Mouse (Mus musculus) embryonic facial prominence, embryonic 12.5 days (tissue): ENCODE results near the gene Palm2. TPM values are rescaled to one million over a fixed set of nuclear protein-coding genes. Genes with fewer than 3 reads are reported as not detected.
A peak's percentile ranks its signal among the peaks of the same experiment; 100 is the strongest.

ENCODE experiments used
- ATAC-seq: fragments of 200-750 bp; cut with Nextera tagmentation; 2 replicates; pipeline ENCODE4 v1.8.0; 2017; ENCODE audit not compliant: insufficient number of reproducible peaks, insufficient read depth, low FRiP score, low TSS enrichment
- H3K27ac ChIP-seq: fragments of 300-500 bp; sonication (generic); 2 replicates; pipeline ENCODE4 v1.5.1; 2016; ENCODE audit warnings: mild to moderate bottlenecking
- H3K27me3 ChIP-seq: fragments of 300-500 bp; sonication (generic); 2 replicates; pipeline ENCODE4 v1.6.1; 2016; ENCODE audit warnings: mild to moderate bottlenecking, moderate library complexity
- H3K36me3 ChIP-seq: fragments of 300-500 bp; sonication (generic); 2 replicates; pipeline ENCODE4 v1.6.1; 2016; ENCODE audit warnings: mild to moderate bottlenecking
- H3K4me1 ChIP-seq: fragments of 300-500 bp; sonication (generic); 2 replicates; pipeline ENCODE4 v1.6.1; 2016
- H3K4me2 ChIP-seq: fragments of 300-500 bp; sonication (generic); replicated peaks from 2 replicates; pipeline ENCODE4 v1.6.1; 2016; ENCODE audit warnings: mild to moderate bottlenecking, moderate library complexity
- H3K4me3 ChIP-seq: fragments of 300-500 bp; sonication (generic); 2 replicates; pipeline ENCODE4 v1.5.1; 2016; ENCODE audit warnings: mild to moderate bottlenecking
- H3K9ac ChIP-seq: fragments of 300-500 bp; sonication (generic); 2 replicates; pipeline ENCODE4 v1.6.1; 2016; ENCODE audit warnings: mild to moderate bottlenecking, moderate library complexity
- H3K9me3 ChIP-seq: fragments of 300-500 bp; sonication (generic); 2 replicates; pipeline ENCODE4 v1.6.1; 2016; ENCODE audit warnings: mild to moderate bottlenecking, moderate library complexity
- WGBS: fragments of 180-500 bp; shearing (Covaris S2); methylation state at CpG from one replicate; pipeline ENCODE4 v1.1.7; 2016; 5-methylcytosine and 5-hydroxymethylcytosine counted together
- polyA plus RNA-seq: library from polyadenylated mRNA; unstranded; fragments of >200 nt; fragmentation: Nextera tagmentation; extraction: Ambion mirVana; gene quantifications from 2 replicates; pipeline ENCODE4 v1.2.1, GENCODE M21; 2016

Gene Palm2
- polyA plus RNA-seq, 1 experiment from 2014 or later = 11.5 TPM

GRCm38 (mm10) chr4:57601458-57601835 is 167.4 kb downstream of the Palm2 start:
- Histone ChIP-seq H3K27ac (no peak overlapping the region), H3K4me1 (peaks cover 3% of the 10 kb centered on the region; the same call in 1 of the 2 replicates), H3K36me3 (no peaks in the 10 kb centered on the region), H3K4me2 (no peak overlapping the region), H3K9ac (no peak overlapping the region), H3K4me3 (no peak overlapping the region), H3K27me3 (no peaks in the 10 kb centered on the region), H3K9me3 (no peaks in the 10 kb centered on the region)
- no peak for ATAC-seq
- 86% methylated on average over 9 of the region's 9 CpGs for WGBS

GRCm38 (mm10) chr4:57601903-57602617 is 168.0 kb downstream of the Palm2 start:
- H3K4me2 ChIP-seq = no peak overlapping the region

GRCm38 (mm10) chr4:57606258-57606657 is 172.2 kb downstream of the Palm2 start:
- no peak overlapping the region for H3K4me3 ChIP-seq
- no peak overlapping the region for H3K4me2 ChIP-seq
- H3K36me3 ChIP-seq = no peaks in the 10 kb centered on the region
- peaks cover 33% of the 10 kb centered on the region for H3K4me1 ChIP-seq
- H3K27ac ChIP-seq = no peak overlapping the region
- H3K27me3 ChIP-seq = no peaks in the 10 kb centered on the region
- WGBS = 82% methylated on average over 3 of the region's 3 CpGs
- H3K9me3 ChIP-seq = no peaks in the 10 kb centered on the region
- no peak for ATAC-seq
- no peak overlapping the region for H3K9ac ChIP-seq

More at GRCm38 (mm10) chr4:57601903-57602617, 168.0 kb downstream of the Palm2 start:
- Histone ChIP-seq H3K9me3 (no peaks in the 10 kb centered on the region), H3K27ac (no peak overlapping the region), H3K9ac (no peak overlapping the region), H3K36me3 (no peaks in the 10 kb centered on the region), H3K4me1 (peaks cover 8% of the 10 kb centered on the region; the same call in 1 of the 2 replicates), H3K27me3 (no peaks in the 10 kb centered on the region), H3K4me3 (no peak overlapping the region)
- WGBS = 79% methylated on average over 10 of the region's 10 CpGs
- no peak for ATAC-seq

GRCm38 (mm10) chr4:57607247-57607942 is 173.3 kb downstream of the Palm2 start:
- H3K27me3 ChIP-seq = no peaks in the 10 kb centered on the region
- no peaks in the 10 kb centered on the region for H3K36me3 ChIP-seq
- no peaks in the 10 kb centered on the region for H3K9me3 ChIP-seq
- H3K4me2 ChIP-seq = peak overlapping the region; percentile 30
- WGBS = 11% methylated on average over 22 of the region's 22 CpGs
- peak; percentile 59; the same call in 1 of the 2 replicates for ATAC-seq
- 0 out of 2 replicates have a peak overlapping the region, but pooled peaks have one; percentile 6 for H3K4me3 ChIP-seq
- H3K4me1 ChIP-seq = peaks cover 40% of the 10 kb centered on the region
- peak overlapping the region; percentile 24; the same call in 1 of the 2 replicates for H3K27ac ChIP-seq
- H3K9ac ChIP-seq = no peak overlapping the region

GRCm38 (mm10) chr4:57611303-57612077 is 177.4 kb downstream of the Palm2 start:
- Histone ChIP-seq H3K27ac (peak overlapping the region; percentile 88), H3K27me3 (no peaks in the 10 kb centered on the region), H3K36me3 (no peaks in the 10 kb centered on the region), H3K4me1 (peaks cover 44% of the 10 kb centered on the region), H3K4me2 (peak overlapping the region; percentile 40), H3K9ac (no peak overlapping the region), H3K9me3 (no peaks in the 10 kb centered on the region), H3K4me3 (0 out of 2 replicates have a peak overlapping the region, but pooled peaks have one; percentile 9)
- peak; percentile 85 for ATAC-seq
- WGBS = 10% methylated on average over 17 of the region's 17 CpGs

GRCm38 (mm10) chr4:57612716-57613115 is 178.7 kb downstream of the Palm2 start:
- Histone ChIP-seq H3K9ac (no peak overlapping the region), H3K4me1 (peaks cover 46% of the 10 kb centered on the region), H3K4me3 (no peak overlapping the region), H3K9me3 (no peaks in the 10 kb centered on the region), H3K4me2 (0 out of 2 replicates have a peak overlapping the region, but pooled peaks have one; percentile 40), H3K27ac (peak overlapping the region; percentile 88), H3K36me3 (no peaks in the 10 kb centered on the region), H3K27me3 (no peaks in the 10 kb centered on the region)
- WGBS = 87% methylated on average over 5 of the region's 5 CpGs
- no peak for ATAC-seq

- Histone ChIP-seq H3K4me3 (no peak overlapping the region), H3K36me3 (no peaks in the 10 kb centered on the region), H3K4me2 (no peak overlapping the region), H3K27ac (no peak overlapping the region), H3K27me3 (no peaks in the 10 kb centered on the region), H3K4me1 (peaks cover 49% of the 10 kb centered on the region), H3K9ac (no peak overlapping the region), H3K9me3 (no peaks in the 10 kb centered on the region)
- 91% methylated on average over 4 of the region's 4 CpGs for WGBS
- no peak for ATAC-seq
Measured at GRCm38 (mm10) chr4:57614686-57615085, 180.6 kb downstream of the Palm2 start.

- 62% methylated on average over 6 of the region's 6 CpGs for WGBS
- ATAC-seq = no peak
Measured at GRCm38 (mm10) chr4:57618743-57619142, 184.7 kb downstream of the Palm2 start.

GRCm38 (mm10) chr4:57622816-57623215 is 188.8 kb downstream of the Palm2 start:
- Histone ChIP-seq H3K9me3 (no peaks in the 10 kb centered on the region), H3K4me2 (no peak overlapping the region), H3K36me3 (no peaks in the 10 kb centered on the region), H3K4me1 (peaks cover 12% of the 10 kb centered on the region; the same call in 1 of the 2 replicates), H3K4me3 (no peak overlapping the region), H3K27me3 (no peaks in the 10 kb centered on the region), H3K27ac (no peak overlapping the region), H3K9ac (no peak overlapping the region)
- WGBS = 84% methylated on average over 7 of the region's 7 CpGs
- no peak for ATAC-seq

More at GRCm38 (mm10) chr4:57618743-57619142, 184.7 kb downstream of the Palm2 start:
- Histone ChIP-seq H3K4me2 (no peak overlapping the region), H3K27me3 (no peaks in the 10 kb centered on the region), H3K4me1 (peaks cover 20% of the 10 kb centered on the region; the same call in 1 of the 2 replicates), H3K36me3 (no peaks in the 10 kb centered on the region), H3K9ac (no peak overlapping the region), H3K9me3 (no peaks in the 10 kb centered on the region), H3K27ac (0 out of 2 replicates have a peak overlapping the region, but pooled peaks have one; percentile 48), H3K4me3 (no peak overlapping the region)

GRCm38 (mm10) chr4:57624819-57625218 is 190.8 kb downstream of the Palm2 start:
- Histone ChIP-seq H3K4me2 (no peak overlapping the region), H3K27ac (no peak overlapping the region), H3K4me3 (no peak overlapping the region), H3K4me1 (no peaks in the 10 kb centered on the region), H3K9ac (no peak overlapping the region), H3K9me3 (no peaks in the 10 kb centered on the region), H3K36me3 (no peaks in the 10 kb centered on the region), H3K27me3 (no peaks in the 10 kb centered on the region)
- WGBS = 75% methylated on average over 2 of the region's 2 CpGs
- no peak for ATAC-seq

GRCm38 (mm10) chr4:57625306-57625705 is 191.3 kb downstream of the Palm2 start:
- H3K27ac ChIP-seq = no peak overlapping the region
- no peak overlapping the region for H3K4me2 ChIP-seq
- no peak overlapping the region for H3K4me3 ChIP-seq
- no peaks in the 10 kb centered on the region for H3K27me3 ChIP-seq
- 0 out of 2 replicates have a peak, but pooled peaks cover 1% of the 10 kb centered on the region for H3K4me1 ChIP-seq
- WGBS = 71% methylated on average over 1 of the region's 1 CpGs
- H3K9ac ChIP-seq = no peak overlapping the region
- no peaks in the 10 kb centered on the region for H3K36me3 ChIP-seq
- no peaks in the 10 kb centered on the region for H3K9me3 ChIP-seq
- ATAC-seq = no peak
